Mouse (Mus musculus) thymus, postnatal 0 days (tissue): ENCODE measurements at regions not wholly inside any gene's neighbourhood (a gene's known extent, or its start where the extent isn't known, plus 50 kb on each side); places are given as distances from the start of the nearest gene placed in this dataset.

Experiments used
- DNase-seq: peaks from one replicate; pipeline ENCODE4 v3.0.0-alpha.2; 2015; ENCODE audit warnings: low spot score

DNA sequence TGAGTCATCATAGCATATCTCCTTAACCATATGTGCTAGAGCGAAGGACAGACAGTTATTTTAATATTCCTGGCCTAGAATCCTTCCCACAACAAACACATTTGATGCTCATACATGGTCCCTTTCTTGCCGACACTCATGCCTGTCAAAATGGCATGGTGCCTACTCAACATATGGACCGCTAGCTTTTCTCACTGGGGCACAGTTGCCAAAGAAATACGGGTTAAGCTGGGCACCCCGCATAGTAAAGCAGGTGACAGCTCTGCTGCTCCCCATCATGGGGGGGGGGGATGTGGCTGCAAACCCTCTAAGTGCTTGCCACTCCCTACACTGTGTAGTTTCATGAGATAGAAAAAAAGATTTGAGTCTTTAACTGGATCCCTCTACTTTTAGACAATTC lies 90.7 kb upstream of the Galnt5 start:
- no peak for DNase-seq

DNA sequence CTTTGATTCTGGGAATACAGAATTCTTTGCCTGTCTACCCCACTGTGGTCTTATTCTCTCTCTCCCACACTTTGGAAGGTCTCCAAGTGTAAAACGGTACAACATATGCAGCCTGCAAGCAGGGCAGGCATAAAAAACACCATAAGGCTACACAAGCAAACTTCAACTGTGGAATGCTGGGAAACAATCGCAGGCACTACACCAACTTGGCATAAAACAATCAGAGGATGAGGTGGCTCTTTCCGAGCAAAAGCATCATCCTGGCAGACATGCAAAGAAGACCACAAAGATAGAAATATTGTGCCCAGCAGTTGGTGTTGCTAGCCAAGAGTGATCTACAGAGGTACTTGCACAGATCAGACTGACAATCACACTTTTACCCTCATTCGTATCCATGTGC lies 88.0 kb upstream of the Galnt5 start:
- DNase-seq, result no peak

DNA sequence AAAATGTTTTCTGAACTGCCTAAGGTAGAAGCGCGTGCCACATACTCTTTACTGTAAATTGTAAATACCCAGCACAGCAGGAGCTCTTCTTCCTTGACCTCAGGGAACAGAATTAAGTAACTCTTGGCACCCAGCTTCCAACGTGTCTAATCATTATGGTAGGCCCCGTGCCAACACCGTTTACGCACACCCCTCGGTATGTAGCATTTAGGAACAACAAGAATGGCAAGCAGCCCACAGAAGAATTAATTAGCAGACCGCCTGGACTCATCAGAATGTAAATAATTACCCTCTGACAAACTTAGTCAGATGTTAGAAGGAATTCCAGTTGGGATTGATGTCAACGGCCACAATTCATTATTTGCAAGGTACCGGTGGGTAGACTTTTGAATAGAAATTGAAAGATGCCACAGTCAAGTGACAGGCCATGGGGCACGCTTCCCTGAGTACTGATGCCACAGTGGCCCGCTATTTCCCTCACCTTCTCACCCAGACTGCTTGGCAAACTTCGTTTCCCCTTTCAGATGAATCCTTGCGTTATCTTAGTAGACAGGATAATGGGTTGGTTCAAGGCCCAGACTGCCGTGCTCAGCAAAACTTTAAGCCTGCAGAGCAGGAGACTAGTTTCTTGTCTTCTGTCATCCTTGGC lies 81.2 kb upstream of the Galnt5 start:
- DNase-seq, result no peak

DNA sequence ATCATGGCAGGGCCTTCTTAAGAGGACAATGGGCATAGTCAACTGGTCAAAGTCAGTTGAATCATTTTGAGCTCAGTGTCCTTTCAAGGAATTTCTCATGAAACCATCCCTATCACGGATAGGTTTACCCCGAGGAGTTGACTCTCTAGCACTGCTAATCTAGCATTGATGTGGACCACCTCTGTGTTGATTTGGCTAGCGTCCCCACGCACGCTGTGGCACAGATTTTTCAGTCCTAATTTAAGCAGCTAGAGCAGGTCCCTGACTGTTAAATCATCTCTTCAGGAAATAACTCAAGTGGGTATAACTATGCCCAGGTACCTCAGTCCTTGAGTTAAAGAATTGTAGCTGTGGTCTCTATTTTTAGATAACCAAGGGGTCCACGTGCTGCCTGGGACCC lies 80.0 kb upstream of the Galnt5 start:
- no peak for DNase-seq

DNA sequence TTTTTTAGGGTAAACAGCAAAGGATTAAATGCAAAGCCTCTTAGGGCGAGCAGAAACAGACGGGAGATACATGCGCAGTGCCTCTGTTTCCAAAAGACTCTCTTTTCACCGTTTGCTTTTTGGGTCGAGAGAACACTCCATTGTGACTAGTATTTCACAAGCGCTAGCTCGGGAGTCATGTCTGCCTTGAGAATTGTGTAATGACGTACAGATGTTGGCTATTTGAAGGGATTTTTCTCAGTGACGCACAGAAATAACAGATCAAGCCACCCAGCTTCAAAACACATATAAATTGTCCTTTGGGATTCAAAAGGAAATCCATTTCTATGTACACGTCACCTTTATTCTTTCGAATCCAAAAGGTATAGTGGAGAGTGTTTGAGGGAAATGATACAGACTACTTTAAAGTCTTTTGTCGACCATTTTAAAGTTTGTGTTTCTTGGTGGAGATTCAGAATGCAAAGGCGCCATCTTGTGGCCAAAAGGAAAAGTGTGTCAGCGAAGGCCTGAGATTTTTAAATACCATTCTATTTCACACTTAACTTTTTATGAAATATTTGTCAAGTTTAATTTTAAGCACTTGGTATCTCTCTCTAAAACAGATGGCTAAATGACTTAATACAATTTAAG lies 78.5 kb upstream of the Galnt5 start:
- DNase-seq, result peak; percentile 50

DNA sequence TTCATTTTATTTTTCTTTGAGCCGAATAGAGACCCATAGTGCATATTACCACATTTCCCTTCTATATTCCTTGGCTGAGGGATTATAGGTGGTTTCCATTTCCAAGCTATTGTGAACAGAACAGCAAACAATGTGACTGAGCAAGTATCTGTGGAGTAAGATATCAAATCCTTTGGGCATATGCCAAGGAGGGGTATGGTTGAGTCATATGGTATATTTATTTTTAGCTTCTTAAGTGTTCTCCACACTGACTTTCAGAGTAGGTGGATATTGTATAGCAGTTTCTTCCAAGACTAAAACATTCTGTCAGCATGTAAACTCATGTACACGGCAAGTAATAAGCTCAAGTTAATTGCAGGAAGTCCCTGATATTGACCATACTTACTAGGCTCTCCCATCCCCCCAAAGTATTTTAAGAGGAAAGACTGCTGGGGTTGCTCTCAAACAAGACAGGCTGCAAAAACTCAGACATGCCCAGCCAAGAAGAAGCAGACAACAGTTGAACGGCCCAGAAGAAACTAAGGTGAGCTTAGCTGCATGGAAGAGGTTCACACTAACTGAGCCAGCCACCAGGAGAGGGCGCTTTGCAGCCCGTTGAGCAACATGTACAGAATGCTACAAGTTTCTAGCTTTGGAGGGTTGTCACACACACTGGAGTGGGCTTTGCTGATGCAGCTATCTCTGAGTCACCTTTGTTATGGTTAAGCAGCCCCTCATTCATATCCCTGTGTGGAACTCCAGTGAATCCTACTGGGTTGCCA lies 63.4 kb upstream of the Galnt5 start:
- DNase-seq, result no peak
